Mouse (Mus musculus) heart, adult 2 months (tissue): ENCODE results near the gene Ufc1. TPM values are rescaled to one million over a fixed set of nuclear protein-coding genes. Genes with fewer than 3 reads are reported as not detected.
A peak's percentile ranks its signal among the peaks of the same experiment; 100 is the strongest.

Source experiments
- DNase-seq, 2 experiments: peaks; one replicate each; pipeline ENCODE4 v3.0.0; 2021
- H3K27ac ChIP-seq: fragments of 200-600 bp; 2 replicates; pipeline ENCODE4 v1.8.1; 2022
- H3K27me3 ChIP-seq: fragments of 200-500 bp; 2 replicates; pipeline ENCODE4 v1.6.1; 2012; ENCODE audit warnings: mild to moderate bottlenecking, low read length, inconsistent platforms, mixed read lengths; ENCODE audit not compliant: control insufficient read depth, insufficient read depth
- H3K36me3 ChIP-seq: fragments of 200-500 bp; 2 replicates; pipeline ENCODE4 v1.6.1; 2012; ENCODE audit warnings: low read length, inconsistent platforms; ENCODE audit not compliant: control insufficient read depth, insufficient read depth
- H3K4me1 ChIP-seq: fragments of 200-500 bp; 2 replicates; pipeline ENCODE4 v1.6.1; 2011; ENCODE audit warnings: low read length; ENCODE audit not compliant: control insufficient read depth, insufficient read depth
- H3K4me3 ChIP-seq: fragments of 200-600 bp; 2 replicates; pipeline ENCODE4 v1.8.1; 2022
- H3K79me2 ChIP-seq: fragments of 200-500 bp; replicated peaks from 2 replicates; pipeline ENCODE4 v1.6.1; 2012; ENCODE audit warnings: mild to moderate bottlenecking, inconsistent platforms, low read length, moderate library complexity, mixed read lengths; ENCODE audit not compliant: control insufficient read depth, insufficient read depth
- H3K9ac ChIP-seq: fragments of 200-500 bp; 2 replicates; pipeline ENCODE4 v1.6.1; 2012; ENCODE audit warnings: low read depth, mild to moderate bottlenecking, control low read depth, inconsistent platforms, low read length, mixed read lengths
- CTCF ChIP-seq: fragments of 200-600 bp; IDR thresholded peaks from 2 replicates; pipeline ENCODE4 v1.8.1; 2022; ENCODE audit warnings: antibody characterized with exemption, mild to moderate bottlenecking, moderate library complexity
- EP300 ChIP-seq: fragments of 200-500 bp; IDR thresholded peaks from 2 replicates; pipeline ENCODE4 v1.6.1; 2011; ENCODE audit warnings: low read depth, low read length, control low read depth; ENCODE audit not compliant: insufficient read depth
- POLR2A ChIP-seq: fragments of 200-500 bp; IDR thresholded peaks from 2 replicates; pipeline ENCODE4 v1.6.1; 2011; ENCODE audit warnings: mild to moderate bottlenecking, low read depth, low read length, control low read depth; ENCODE audit not compliant: insufficient read depth
- WGBS: fragments of 180-500 bp; shearing (Covaris S2); methylation state at CpG from one replicate; pipeline ENCODE4 v1.1.7; 2018; 5-methylcytosine and 5-hydroxymethylcytosine counted together
- intact Hi-C: fragments of 180-260 bp; cut with DNase I; formaldehyde crosslinking; loops from one replicate; pipeline ENCODE4 v1.15.1; 2025
- polyA plus RNA-seq: library from polyadenylated mRNA; depleted of rRNA; stranded (reverse); fragments of >200 nt; gene quantifications from 2 replicates; pipeline ENCODE4 v1.2.3, GENCODE M21; 2012
- total RNA-seq, 2 experiments: library from RNA; stranded (reverse); gene quantifications; 2 replicates each; pipeline ENCODE4 v1.2.3; 2021

Gene Ufc1
- total and polyA plus RNA-seq, 3 experiments = 29.7 to 93.5 (median 80.5) TPM

DNA sequence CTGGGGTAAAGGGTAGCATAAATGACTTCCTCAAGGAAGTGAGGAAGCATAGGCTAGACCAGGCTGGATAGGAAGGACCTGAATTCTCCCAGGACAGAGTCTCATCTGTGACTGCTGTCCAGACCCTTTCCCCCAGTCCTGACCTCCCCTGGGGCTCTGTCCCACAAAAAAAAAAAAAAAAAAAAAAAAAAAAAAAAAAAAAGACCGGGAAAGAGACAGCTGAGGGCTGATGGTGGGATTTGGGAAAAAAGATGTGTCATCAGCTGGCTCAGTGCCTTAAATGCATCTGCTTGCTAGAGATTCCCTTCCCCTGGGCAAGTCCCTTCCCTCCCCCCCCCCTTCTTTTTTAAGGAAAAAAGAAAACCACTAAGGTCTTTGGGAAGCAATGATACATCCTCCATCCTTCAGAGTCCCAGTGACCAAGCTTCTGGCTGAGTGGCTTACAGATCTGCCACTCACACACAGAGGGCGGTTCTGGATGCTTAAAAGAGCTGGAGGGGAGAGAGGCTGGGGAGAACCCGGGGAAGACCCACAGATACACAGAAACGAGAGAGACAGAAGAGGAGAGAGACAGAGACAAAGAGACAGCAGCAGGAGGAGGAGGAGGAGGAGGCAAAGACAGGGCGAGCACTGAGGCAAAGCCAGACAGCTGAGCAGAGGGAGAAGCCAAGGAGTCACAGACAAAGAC lies 44.8 kb downstream of the Ufc1 start, which contains the start of gene Adamts4:
TSS of gene Adamts4 (plus strand) at position 509 of the 688 bp plus-strand sequence.
- peak; percentile 70 to 76 for DNase-seq
- H3K4me3 ChIP-seq = peak within 1 kb of the TSS; percentile 45
- TF ChIP-seq EP300 (no peak), POLR2A (0 out of 2 replicates have a peak, but pooled peaks have one; percentile 14), CTCF (no peak)
- H3K4me1 ChIP-seq = peaks cover 9% of the 10 kb centered on the region
- H3K27ac ChIP-seq = peak within 1 kb of the TSS; percentile 98
- no peaks in the 10 kb centered on the region for H3K79me2 ChIP-seq
- H3K27me3 ChIP-seq = no peaks in the 10 kb centered on the region
- peak within 1 kb of the TSS; percentile 23; the same call in 1 of the 2 replicates for H3K9ac ChIP-seq
- 17% methylated on average over 5 of the region's 5 CpGs for WGBS
- intact Hi-C loops = no loop called here
- peaks cover 2% of the 10 kb centered on the region; the same call in 1 of the 2 replicates for H3K36me3 ChIP-seq

DNA sequence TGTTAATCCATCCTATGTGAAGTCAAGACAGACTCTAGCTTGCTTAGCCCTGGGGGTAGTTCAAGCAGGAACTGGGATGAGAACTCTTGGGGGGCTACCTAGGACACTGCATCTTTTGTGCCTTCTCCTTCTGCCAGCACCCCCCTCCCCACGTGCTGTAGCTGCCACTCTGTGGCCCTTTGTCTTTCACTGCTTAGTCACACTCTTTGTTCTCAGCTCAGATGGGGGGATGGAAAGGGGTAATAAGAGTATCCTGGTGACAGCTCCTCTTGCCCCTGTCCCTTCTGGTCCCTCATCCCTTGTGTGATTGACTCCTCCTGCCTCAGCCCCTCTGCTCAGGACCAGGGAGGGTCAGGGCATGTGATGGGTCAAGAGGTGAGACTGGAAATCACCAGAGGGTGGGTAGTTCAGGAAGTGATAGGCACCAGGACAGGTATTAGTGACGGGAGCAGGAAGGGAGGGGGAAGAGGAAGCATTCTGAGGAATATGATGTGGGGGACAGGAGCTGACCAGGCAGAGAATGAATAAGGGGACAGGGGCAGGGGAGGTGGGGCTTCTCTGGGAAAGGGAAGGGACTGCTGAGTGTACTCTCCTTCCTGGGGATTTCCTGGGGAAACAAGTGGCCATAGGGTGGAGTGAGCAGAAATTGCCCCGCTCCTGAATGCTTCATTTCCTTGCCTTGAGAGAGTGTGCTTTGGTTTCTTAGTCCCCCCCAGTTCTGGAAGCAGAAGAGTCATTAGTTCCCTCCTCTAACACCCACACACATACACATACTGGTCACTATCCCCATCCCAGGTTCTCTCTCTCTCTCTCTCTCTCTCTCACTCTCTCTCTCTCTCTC lies 46.2 kb downstream of the Ufc1 start:
- H3K4me1 ChIP-seq = peaks cover 9% of the 10 kb centered on the region
- H3K27ac ChIP-seq = peak overlapping the region; percentile 98
- H3K4me3 ChIP-seq = no peak overlapping the region; the same call in 1 of the 2 replicates
- peaks cover under 1% of the 10 kb centered on the region; the same call in 1 of the 2 replicates for H3K79me2 ChIP-seq
- TF ChIP-seq CTCF (no peak), POLR2A (no peak), EP300 (no peak)
- WGBS = 44% methylated on average over 3 of the region's 3 CpGs
- no peak overlapping the region for H3K9ac ChIP-seq
- no peaks in the 10 kb centered on the region for H3K27me3 ChIP-seq
- no peak for DNase-seq
- peaks cover 4% of the 10 kb centered on the region; the same call in 1 of the 2 replicates for H3K36me3 ChIP-seq
- intact Hi-C loops = no loop called here

DNA sequence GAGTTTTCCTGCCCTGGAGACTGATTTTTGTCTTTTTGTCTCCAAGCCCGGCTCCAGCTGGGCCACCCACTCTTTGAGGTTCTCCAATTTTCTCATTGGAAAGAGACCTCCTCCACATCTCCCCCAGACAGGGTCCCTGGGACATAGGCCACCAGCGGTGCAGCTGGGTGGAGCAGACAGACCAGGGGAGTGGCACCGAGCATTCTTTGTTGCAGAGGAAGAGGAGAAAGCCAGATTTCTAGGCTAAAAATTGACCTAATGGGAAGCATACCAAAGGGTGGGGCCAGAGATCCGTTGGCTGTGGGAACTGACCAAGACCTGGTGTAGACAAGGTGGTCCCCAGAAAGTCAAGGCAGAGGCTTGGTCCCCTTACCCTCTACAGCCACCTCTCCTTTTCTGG lies 46.9 kb downstream of the Ufc1 start:
- Histone ChIP-seq H3K27me3 (no peaks in the 10 kb centered on the region), H3K4me1 (peaks cover 10% of the 10 kb centered on the region), H3K36me3 (peaks cover 4% of the 10 kb centered on the region; the same call in 1 of the 2 replicates), H3K4me3 (peak overlapping the region; percentile 90), H3K79me2 (peaks cover 1% of the 10 kb centered on the region), H3K27ac (peak overlapping the region; percentile 98), H3K9ac (no peak overlapping the region)
- intact Hi-C loops = loop anchor here (1.0 to 2.0 kb wide), 2 partner anchors 25 to 33 kb away; partner anchors contain the start of genes Ppox and Tomm40l
- DNase-seq = peak; percentile 55 to 63
- TF ChIP-seq POLR2A (no peak), EP300 (no peak), CTCF (no peak)
- WGBS = 19% methylated on average over 4 of the region's 4 CpGs

DNA sequence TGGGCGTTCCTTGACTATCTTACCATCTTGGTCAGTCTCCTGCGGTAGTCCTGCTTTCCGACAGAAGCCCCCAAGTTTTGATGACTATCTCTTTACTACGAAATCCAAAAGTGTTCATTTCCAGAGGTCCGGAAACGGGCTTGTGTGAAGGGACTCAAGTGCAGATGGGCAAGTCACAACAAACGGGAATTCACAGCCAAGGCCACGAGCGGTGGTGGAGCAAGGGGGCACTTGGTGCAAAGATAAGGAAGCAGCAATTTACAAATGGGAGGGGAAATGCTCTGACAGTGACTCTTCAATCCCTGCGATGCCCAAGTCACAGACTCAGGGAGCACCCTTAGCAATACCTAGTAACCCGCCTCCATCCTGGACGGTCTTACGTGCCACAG lies 47.4 kb downstream of the Ufc1 start:
- H3K4me1 ChIP-seq = peaks cover 10% of the 10 kb centered on the region
- no peak for DNase-seq
- 9% methylated on average over 13 of the region's 13 CpGs for WGBS

DNA sequence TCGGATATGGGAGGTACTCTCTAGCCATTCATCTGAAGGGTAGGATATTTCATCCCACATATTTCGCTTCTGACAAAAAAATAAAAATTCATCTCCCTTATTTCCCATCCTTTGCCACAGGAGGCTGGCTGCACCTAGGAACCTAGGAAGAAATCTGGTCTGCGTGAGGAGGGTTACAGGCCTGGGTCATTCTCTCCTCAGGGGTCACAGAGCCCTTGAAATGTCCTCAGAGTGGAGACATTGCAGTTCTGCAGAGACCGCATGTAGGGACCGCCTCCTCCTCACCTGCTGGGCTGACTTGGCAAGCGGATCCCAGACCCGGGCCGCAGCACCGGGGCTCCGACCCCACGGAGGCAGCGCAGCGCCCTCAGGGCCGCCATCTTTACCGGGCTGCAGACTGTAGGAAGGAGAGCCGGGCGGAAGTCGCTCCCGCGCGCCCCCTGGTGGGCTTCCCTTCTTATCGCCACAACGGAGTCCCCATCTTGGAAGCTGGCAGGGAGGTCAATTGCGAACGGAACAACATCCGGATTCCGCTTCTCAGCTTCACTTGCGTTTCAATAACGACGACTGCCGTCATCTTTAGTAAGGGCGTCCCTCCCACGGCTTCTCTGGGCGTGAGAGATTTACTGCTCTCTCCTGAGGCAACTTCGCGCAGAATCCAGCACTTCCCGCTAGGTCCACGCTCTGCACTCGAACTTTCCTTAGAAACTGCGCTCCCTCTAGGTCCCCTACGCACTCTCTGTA lies 47.9 kb downstream of the Ufc1 start:
- peak; percentile 96 to 98 for DNase-seq
- Histone ChIP-seq H3K27me3 (no peaks in the 10 kb centered on the region), H3K36me3 (peaks cover 4% of the 10 kb centered on the region; the same call in 1 of the 2 replicates), H3K27ac (peak overlapping the region; percentile 98), H3K79me2 (peaks cover 1% of the 10 kb centered on the region), H3K4me3 (peak overlapping the region; percentile 90), H3K9ac (peak overlapping the region; percentile 84), H3K4me1 (peaks cover 10% of the 10 kb centered on the region)
- intact Hi-C loops = loop anchor here (1.0 to 2.0 kb wide), 2 partner anchors 24 to 34 kb away; partner anchors contain the start of genes Ppox and Tomm40l
- peak; percentile 97; the same call in 1 of the 2 replicates for TF ChIP-seq CTCF
- TF ChIP-seq EP300 = peak; percentile 88
- TF ChIP-seq POLR2A = peak; percentile 95
- WGBS = under 1% methylated on average over 41 of the region's 41 CpGs

More for the DNA sequence above, 47.4 kb downstream of the Ufc1 start:
- H3K36me3 ChIP-seq = peaks cover 4% of the 10 kb centered on the region; the same call in 1 of the 2 replicates
- H3K27ac ChIP-seq = peak overlapping the region; percentile 98
- intact Hi-C loops = loop anchor here (1.0 to 2.0 kb wide), 2 partner anchors 25 to 34 kb away; partner anchors contain the start of genes Ppox and Tomm40l
- H3K79me2 ChIP-seq = peaks cover 1% of the 10 kb centered on the region
- H3K27me3 ChIP-seq = no peaks in the 10 kb centered on the region
- TF ChIP-seq CTCF (no peak), EP300 (no peak), POLR2A (no peak)
- peak overlapping the region; percentile 34 for H3K9ac ChIP-seq
- peak overlapping the region; percentile 90 for H3K4me3 ChIP-seq
